Mouse (Mus musculus) embryonic fibroblast, embryonic 13.5 days (primary cell): ENCODE results near the gene Tbc1d19.

Experiments used
- CTCF ChIP-seq: IDR thresholded peaks from 2 replicates; pipeline ENCODE4 v1.5.1; 2011; ENCODE audit warnings: mild to moderate bottlenecking, control low read depth, low read length, moderate library complexity, borderline replicate concordance; ENCODE audit not compliant: insufficient read depth
- POLR2A ChIP-seq: IDR thresholded peaks from 2 replicates; pipeline ENCODE4 v1.6.1; 2011; ENCODE audit warnings: low read depth, mild to moderate bottlenecking, control low read depth, low read length, moderate library complexity

DNA sequence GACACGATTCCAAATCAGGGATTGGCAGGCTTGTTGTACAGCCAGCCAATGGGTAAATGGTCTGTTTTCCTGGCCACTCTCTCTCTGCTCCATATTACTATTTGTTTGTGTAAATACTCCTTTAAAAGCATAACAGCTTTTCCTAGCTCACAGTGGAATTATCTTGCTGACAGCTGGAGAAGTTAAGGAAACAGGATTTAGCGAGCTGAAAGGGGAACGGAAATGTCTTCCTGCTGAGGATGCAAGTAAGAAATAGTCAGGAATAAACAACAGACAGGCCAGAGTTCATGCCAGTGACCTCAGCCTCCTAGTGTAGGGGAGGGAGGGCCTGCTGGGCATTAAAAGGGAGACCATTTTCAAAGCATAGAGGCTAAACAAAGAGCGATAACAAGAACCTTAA is 71.3 kb downstream of the Tbc1d19 start:
- TF ChIP-seq CTCF (no peak), POLR2A (no peak)
